Mouse (Mus musculus): ENCODE measurements around the gene Chchd6. TPM values are rescaled to one million over a fixed set of nuclear protein-coding genes. Genes with fewer than 3 reads are reported as not detected.
A peak's percentile ranks its signal among the peaks of the same experiment; 100 is the strongest.

The Chchd6 gene
- total and polyA plus RNA-seq, 2 experiments from 2014 or later, result 105 to 180 TPM

DNA sequence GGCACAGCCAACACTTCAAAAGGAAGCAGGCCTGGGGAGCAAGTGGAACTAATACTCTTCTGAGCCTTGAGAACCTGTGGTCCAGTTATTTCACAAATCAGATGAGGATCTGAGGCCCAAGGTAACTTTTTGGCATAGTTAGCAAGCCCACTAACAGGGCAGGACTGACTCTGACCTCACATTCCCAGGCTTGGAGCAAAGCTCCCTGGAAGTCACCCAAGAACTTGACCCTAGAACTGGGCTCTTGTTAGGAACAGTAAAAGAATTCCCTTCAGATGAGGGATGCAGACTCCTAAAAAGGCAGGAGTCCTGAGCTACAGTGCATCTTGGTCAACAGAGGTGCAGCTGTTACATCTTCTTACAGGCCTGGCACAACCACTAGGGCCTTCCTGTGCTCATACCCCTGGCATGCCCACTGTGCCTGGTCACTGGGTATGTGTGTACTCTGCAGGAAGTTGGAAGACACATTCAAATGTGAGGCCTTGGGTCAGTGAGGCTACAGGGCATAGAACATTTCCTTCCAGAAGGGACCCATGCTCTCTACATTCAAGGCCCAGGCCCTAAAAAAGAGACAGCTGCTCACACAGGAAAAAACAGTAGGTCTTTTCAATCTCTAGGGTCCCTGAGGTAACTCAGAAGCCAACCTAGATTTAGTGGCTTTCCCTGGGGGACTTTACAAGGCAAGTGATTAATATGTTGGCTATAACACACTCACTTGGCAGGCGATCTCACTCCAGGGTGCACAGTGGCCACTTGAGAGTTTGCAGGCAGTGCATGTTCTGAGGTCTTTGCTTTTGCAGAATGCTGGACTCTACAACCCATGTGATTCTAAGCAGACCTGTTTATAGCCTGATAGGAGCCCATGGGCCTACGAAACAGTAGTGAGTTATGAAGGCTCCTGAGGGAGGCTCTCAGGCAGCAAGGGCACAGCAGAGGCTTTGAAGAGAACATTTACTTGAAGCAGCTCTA lies 191.9 kb downstream of the Chchd6 start:
- WGBS, result 54% methylated on average over 2 of the region's 2 CpGs
- peak; percentile 69; the same call in 1 of the 2 replicates for ATAC-seq

GRCm38 (mm10) chr6:89402406-89402805 lies 193.0 kb downstream of the Chchd6 start:
- H3K9me3 ChIP-seq (ENCODE audit: low read length), result no peaks in the 10 kb centered on the region
- no peak overlapping the region for H3K27ac ChIP-seq
- no peak for TF ChIP-seq CTCF (IDR thresholded peaks at IDR 0.05; ENCODE audit: low read depth)
- no peaks in the 10 kb centered on the region for H3K27me3 ChIP-seq (ENCODE audit: insufficient read depth, low read length)
- H3K9ac ChIP-seq (replicated peaks; ENCODE audit: low read length), result no peak overlapping the region
- H3K36me3 ChIP-seq (ENCODE audit: insufficient read depth, low read length), result no peaks in the 10 kb centered on the region
- DNase-seq (ENCODE audit: low spot score) (no peak), ATAC-seq (no peak)
- H3K4me3 ChIP-seq (ENCODE audit: low read length), result no peak overlapping the region
- H3K4me1 ChIP-seq (ENCODE audit: insufficient read depth, low read length), result 0 out of 2 replicates have a peak, but pooled peaks cover 3% of the 10 kb centered on the region
- no peak overlapping the region for H3K4me2 ChIP-seq (ENCODE audit: low read depth, low read length)
- 57% methylated on average over 2 of the region's 2 CpGs for WGBS

More for the DNA sequence above, 191.9 kb downstream of the Chchd6 start:
- no peaks in the 10 kb centered on the region for H3K27me3 ChIP-seq (ENCODE audit: insufficient read depth, low read length)
- no peak overlapping the region for H3K4me3 ChIP-seq (ENCODE audit: low read length)
- no peaks in the 10 kb centered on the region for H3K36me3 ChIP-seq (ENCODE audit: insufficient read depth, low read length)
- peak; percentile 50 for DNase-seq (ENCODE audit: low spot score)
- H3K4me2 ChIP-seq (ENCODE audit: low read depth, low read length), result no peak overlapping the region
- H3K9ac ChIP-seq (replicated peaks; ENCODE audit: low read length), result no peak overlapping the region
- peaks cover 8% of the 10 kb centered on the region; the same call in 1 of the 2 replicates for H3K4me1 ChIP-seq (ENCODE audit: insufficient read depth, low read length)
- no peak; the same call in 1 of the 2 replicates for TF ChIP-seq CTCF (IDR thresholded peaks at IDR 0.05; ENCODE audit: low read depth)
- H3K9me3 ChIP-seq (ENCODE audit: low read length), result no peaks in the 10 kb centered on the region
- H3K27ac ChIP-seq, result 0 out of 2 replicates have a peak overlapping the region, but pooled peaks have one; percentile 0

DNA sequence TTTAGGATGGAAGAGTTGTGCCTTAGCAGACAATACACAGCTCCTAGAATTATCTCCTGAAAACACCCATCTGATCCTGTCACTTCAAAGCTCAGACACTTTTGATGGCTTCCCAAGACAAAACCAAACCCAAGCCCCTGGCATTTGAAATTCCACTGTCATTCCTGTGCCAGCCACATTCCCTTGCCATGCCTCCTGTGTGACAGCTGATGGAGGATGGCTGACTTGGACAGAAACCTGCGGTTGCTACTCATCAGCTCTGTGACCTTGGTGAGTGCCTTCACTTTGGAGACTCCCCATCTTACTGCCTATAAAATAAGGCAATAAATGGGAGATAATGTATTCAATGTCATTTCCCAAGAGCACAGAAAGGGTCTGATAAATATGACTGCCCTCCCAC lies 195.9 kb downstream of the Chchd6 start:
- no peaks in the 10 kb centered on the region for H3K36me3 ChIP-seq (ENCODE audit: insufficient read depth, low read length)
- TF ChIP-seq CTCF (IDR thresholded peaks at IDR 0.05; ENCODE audit: low read depth), result no peak
- no peak overlapping the region for H3K4me2 ChIP-seq (ENCODE audit: low read depth, low read length)
- H3K27ac ChIP-seq, result no peak overlapping the region
- no peak overlapping the region for H3K9ac ChIP-seq (replicated peaks; ENCODE audit: low read length)
- no peak for ATAC-seq
- H3K4me3 ChIP-seq (ENCODE audit: low read length), result no peak overlapping the region
- no peaks in the 10 kb centered on the region for H3K27me3 ChIP-seq (ENCODE audit: insufficient read depth, low read length)
- WGBS, result 77% methylated on average over 1 of the region's 1 CpGs
- no peaks in the 10 kb centered on the region for H3K4me1 ChIP-seq (ENCODE audit: insufficient read depth, low read length)
- no peak for DNase-seq (ENCODE audit: low spot score)
- no peaks in the 10 kb centered on the region for H3K9me3 ChIP-seq (ENCODE audit: low read length)

- DNase-seq (ENCODE audit: low spot score), result no peak
- no peak overlapping the region for H3K9ac ChIP-seq (replicated peaks; ENCODE audit: low read length)
- H3K27ac ChIP-seq, result no peak overlapping the region
- no peak overlapping the region for H3K4me2 ChIP-seq (ENCODE audit: low read depth, low read length)
- no peak overlapping the region for H3K4me3 ChIP-seq (ENCODE audit: low read length)
- no peak for ATAC-seq
- no peak for TF ChIP-seq CTCF (IDR thresholded peaks at IDR 0.05; ENCODE audit: low read depth)
- WGBS, result 86% methylated on average over 4 of the region's 4 CpGs
- no peaks in the 10 kb centered on the region for H3K27me3 ChIP-seq (ENCODE audit: insufficient read depth, low read length)
- H3K9me3 ChIP-seq (ENCODE audit: low read length), result no peaks in the 10 kb centered on the region
- H3K4me1 ChIP-seq (ENCODE audit: insufficient read depth, low read length), result no peaks in the 10 kb centered on the region
- no peaks in the 10 kb centered on the region for H3K36me3 ChIP-seq (ENCODE audit: insufficient read depth, low read length)
Observed at GRCm38 (mm10) chr6:89397919-89398318, 197.5 kb downstream of the Chchd6 start.

- no peaks in the 10 kb centered on the region for H3K27me3 ChIP-seq (ENCODE audit: insufficient read depth, low read length)
- no peaks in the 10 kb centered on the region for H3K9me3 ChIP-seq (ENCODE audit: low read length)
- WGBS, result 89% methylated on average over 2 of the region's 2 CpGs
- H3K27ac ChIP-seq, result no peak overlapping the region
- H3K4me2 ChIP-seq (ENCODE audit: low read depth, low read length), result no peak overlapping the region
- no peaks in the 10 kb centered on the region for H3K4me1 ChIP-seq (ENCODE audit: insufficient read depth, low read length)
- no peak overlapping the region for H3K9ac ChIP-seq (replicated peaks; ENCODE audit: low read length)
- no peaks in the 10 kb centered on the region for H3K36me3 ChIP-seq (ENCODE audit: insufficient read depth, low read length)
- DNase-seq (ENCODE audit: low spot score) (no peak), ATAC-seq (no peak)
- TF ChIP-seq CTCF (IDR thresholded peaks at IDR 0.05; ENCODE audit: low read depth), result no peak
- H3K4me3 ChIP-seq (ENCODE audit: low read length), result no peak overlapping the region
Observed at GRCm38 (mm10) chr6:89393820-89394219, 201.6 kb downstream of the Chchd6 start.

- 96% methylated on average over 2 of the region's 2 CpGs for WGBS
- Histone ChIP-seq H3K4me3 (ENCODE audit: low read length) (no peak overlapping the region), H3K27me3 (ENCODE audit: insufficient read depth, low read length) (no peaks in the 10 kb centered on the region), H3K27ac (no peak overlapping the region), H3K9me3 (ENCODE audit: low read length) (no peaks in the 10 kb centered on the region), H3K4me1 (ENCODE audit: insufficient read depth, low read length) (no peaks in the 10 kb centered on the region), H3K36me3 (ENCODE audit: insufficient read depth, low read length) (no peaks in the 10 kb centered on the region), H3K4me2 (ENCODE audit: low read depth, low read length) (no peak overlapping the region), H3K9ac (replicated peaks; ENCODE audit: low read length) (no peak overlapping the region)
- ATAC-seq, result no peak
- no peak for TF ChIP-seq CTCF (IDR thresholded peaks at IDR 0.05; ENCODE audit: low read depth)
- DNase-seq (ENCODE audit: low spot score), result no peak
Observed at GRCm38 (mm10) chr6:89392213-89392612, 203.2 kb downstream of the Chchd6 start.

DNA sequence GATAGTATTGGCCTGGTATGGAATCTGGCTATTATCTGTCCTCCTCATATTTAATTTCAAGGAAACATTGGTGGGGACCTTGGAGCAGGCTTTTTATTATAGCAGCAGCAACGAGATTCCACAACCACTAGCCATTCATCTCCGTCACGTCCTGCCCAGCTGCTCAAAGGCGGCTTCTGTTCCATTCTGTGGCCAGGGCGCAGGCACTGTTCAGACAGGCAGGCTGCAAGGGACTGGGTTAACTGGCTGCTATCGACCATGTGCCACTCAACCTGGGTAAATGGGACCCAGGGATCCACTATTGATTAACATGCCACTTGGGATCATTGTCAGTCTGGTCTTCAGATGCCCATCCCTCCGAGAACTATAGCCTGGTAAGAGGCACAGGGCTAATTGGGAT lies 205.7 kb downstream of the Chchd6 start:
- Histone ChIP-seq H3K4me2 (ENCODE audit: low read depth, low read length) (no peak overlapping the region), H3K9me3 (ENCODE audit: low read length) (no peaks in the 10 kb centered on the region), H3K36me3 (ENCODE audit: insufficient read depth, low read length) (no peaks in the 10 kb centered on the region), H3K27ac (no peak overlapping the region), H3K9ac (replicated peaks; ENCODE audit: low read length) (no peak overlapping the region), H3K4me1 (ENCODE audit: insufficient read depth, low read length) (no peaks in the 10 kb centered on the region), H3K4me3 (ENCODE audit: low read length) (no peak overlapping the region), H3K27me3 (ENCODE audit: insufficient read depth, low read length) (no peaks in the 10 kb centered on the region)
- DNase-seq (ENCODE audit: low spot score) (peak; percentile 7), ATAC-seq (no peak)
- WGBS, result 54% methylated on average over 7 of the region's 7 CpGs
- no peak for TF ChIP-seq CTCF (IDR thresholded peaks at IDR 0.05; ENCODE audit: low read depth)

Data from hindbrain, postnatal 0 days (tissue).